Comparison of ENCODE assay signal across 7 mouse cellular contexts in the genomic region with DNA sequence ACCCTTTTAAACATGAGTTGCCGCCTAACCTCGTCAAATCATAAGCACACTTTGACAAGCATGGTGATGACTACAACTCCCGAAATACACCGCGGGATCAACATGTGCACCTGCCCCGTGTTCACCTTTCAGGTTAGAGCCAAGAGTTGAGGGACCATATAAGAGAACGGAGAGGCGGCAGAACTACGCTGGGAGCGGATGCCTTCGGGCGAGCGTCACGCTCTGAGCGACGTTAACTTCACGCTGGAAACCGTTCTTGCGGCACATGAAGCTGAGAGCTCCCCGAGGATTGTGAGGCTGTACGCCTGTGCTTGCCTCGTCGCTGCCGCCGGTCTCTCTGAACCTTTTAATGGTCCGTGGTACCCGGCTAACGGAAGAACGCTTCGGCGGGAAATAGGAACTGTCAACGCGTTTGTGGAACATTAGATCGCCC. TPM values are rescaled to one million over a fixed set of nuclear protein-coding genes. Genes with fewer than 3 reads are reported as not detected.
DNase-seq lines count a peak whose midpoint lies in the region; ATAC-seq and TF ChIP-seq lines count a peak whose summit lies in the region.

No protein-coding gene starts in this region.

- no peaks in the 10 kb centered on the region for H3K9me3 ChIP-seq in embryonic facial prominence, embryonic 10.5 days
- H3K9me3 ChIP-seq in limb, embryonic 11.5 days (ENCODE audit: control insufficient read depth, low read length), result no peaks in the 10 kb centered on the region
- H3K9me3 ChIP-seq in midbrain, embryonic 13.5 days, result no peaks in the 10 kb centered on the region

- peak overlapping the region; percentile 96 for H3K4me3 ChIP-seq in embryonic facial prominence, embryonic 10.5 days
- H3K4me3 ChIP-seq in limb, embryonic 11.5 days (ENCODE audit: low read depth, low read length), result peak overlapping the region; percentile 89
- peak overlapping the region; percentile 81 for H3K4me3 ChIP-seq in midbrain, embryonic 13.5 days (replicated peaks)
- peak overlapping the region; percentile 80 for H3K4me3 ChIP-seq in small intestine, adult 2 months (ENCODE audit: low read depth, low read length)

- H3K4me1 ChIP-seq in embryonic facial prominence, embryonic 10.5 days, result peaks cover 18% of the 10 kb centered on the region
- H3K4me1 ChIP-seq in limb, embryonic 11.5 days (ENCODE audit: control insufficient read depth, insufficient read depth, low read length), result peaks cover 5% of the 10 kb centered on the region; the same call in 1 of the 2 replicates
- H3K4me1 ChIP-seq in midbrain, embryonic 13.5 days (replicated peaks), result peaks cover 29% of the 10 kb centered on the region
- peaks cover 4% of the 10 kb centered on the region; the same call in 1 of the 2 replicates for H3K4me1 ChIP-seq in small intestine, adult 2 months (ENCODE audit: control insufficient read depth, insufficient read depth, insufficient read length, low read length)

- peak overlapping the region; percentile 99 for H3K9ac ChIP-seq in limb, embryonic 11.5 days (ENCODE audit: low read length)
- peak overlapping the region; percentile 76 for H3K9ac ChIP-seq in midbrain, embryonic 13.5 days (replicated peaks)

- H3K36me3 ChIP-seq in embryonic facial prominence, embryonic 10.5 days (replicated peaks), result no peaks in the 10 kb centered on the region
- no peaks in the 10 kb centered on the region for H3K36me3 ChIP-seq in limb, embryonic 11.5 days (ENCODE audit: control insufficient read depth, insufficient read depth, low read length)
- H3K36me3 ChIP-seq in midbrain, embryonic 13.5 days, result no peaks in the 10 kb centered on the region
- no peaks in the 10 kb centered on the region for H3K36me3 ChIP-seq in small intestine, adult 2 months (ENCODE audit: control insufficient read depth, insufficient read depth, low read length)

- H3K27ac ChIP-seq in embryonic facial prominence, embryonic 10.5 days (replicated peaks), result peak overlapping the region; percentile 99
- H3K27ac ChIP-seq in limb, embryonic 11.5 days (replicated peaks; ENCODE audit: low read depth, low read length), result 0 out of 2 replicates have a peak overlapping the region, but pooled peaks have one; percentile 45
- H3K27ac ChIP-seq in midbrain, embryonic 13.5 days, result peak overlapping the region; percentile 77
- H3K27ac ChIP-seq in small intestine, adult 2 months (ENCODE audit: insufficient read depth, low read depth, low read length), result peak overlapping the region; percentile 72

- WGBS in embryonic facial prominence, embryonic 10.5 days, result under 1% methylated on average over 34 of the region's 34 CpGs
- WGBS in limb, embryonic 11.5 days, result under 1% methylated on average over 34 of the region's 34 CpGs
- WGBS in midbrain, embryonic 13.5 days, result under 1% methylated on average over 34 of the region's 34 CpGs
- WGBS in small intestine, adult 2 months, result under 1% methylated on average over 34 of the region's 34 CpGs

- H3K27me3 ChIP-seq in embryonic facial prominence, embryonic 10.5 days (replicated peaks; ENCODE audit: low read depth, poor library complexity, severe bottlenecking), result no peaks in the 10 kb centered on the region
- H3K27me3 ChIP-seq in limb, embryonic 11.5 days (ENCODE audit: control insufficient read depth, insufficient read depth, low read length), result no peaks in the 10 kb centered on the region
- H3K27me3 ChIP-seq in midbrain, embryonic 13.5 days, result no peaks in the 10 kb centered on the region
- no peaks in the 10 kb centered on the region for H3K27me3 ChIP-seq in small intestine, adult 2 months (ENCODE audit: control insufficient read depth, insufficient read depth, low read length)

- peak; percentile 49 for DNase-seq in adrenal gland, postnatal 10 days
- peak; percentile 36 for DNase-seq in embryonic facial prominence, embryonic 10.5 days (ENCODE audit: low spot score)
- peak; percentile 76 for DNase-seq in kidney, adult 18-20 months
- peak; percentile 57 for DNase-seq in limb, embryonic 11.5 days (ENCODE audit: low spot score)

- TF ChIP-seq POLR2A in small intestine, adult 2 months (IDR thresholded peaks at IDR 0.05; ENCODE audit: low read depth, low read length), result no peak

- H3K4me2 ChIP-seq in limb, embryonic 11.5 days (ENCODE audit: low read depth, severe bottlenecking), result peak overlapping the region; percentile 80
- H3K4me2 ChIP-seq in midbrain, embryonic 13.5 days (replicated peaks), result peak overlapping the region; percentile 93

- TF ChIP-seq CTCF in small intestine, adult 2 months (IDR thresholded peaks at IDR 0.05; ENCODE audit: extremely low read depth, insufficient read length, insufficient replicate concordance, low read depth, low read length), result no peak

- ATAC-seq in granulocyte monocyte progenitor cell, adult 5-6 weeks (replicated peaks; ENCODE audit: poor library complexity, severe bottlenecking), result peak; percentile 31
- peak; percentile 27; the same call in 1 of the 2 replicates for ATAC-seq in limb, embryonic 11.5 days (ENCODE audit: insufficient number of reproducible peaks, low FRiP score, low TSS enrichment, low read depth)
- peak; percentile 25 for ATAC-seq in midbrain, embryonic 13.5 days

RNA-seq across cellular contexts. Expression of a gene that starts 0.7 kb away (rescaled TPM):
- 10 to 100 TPM; 77.2 to 85.9 TPM for total RNA-seq in adrenal gland, postnatal 10 days (2021)
- polyA plus RNA-seq in embryonic facial prominence, embryonic 10.5 days (2016; fragmentation: Nextera tagmentation; extraction: Ambion mirVana), result 95.3 and 104 TPM in 2 replicates
- total RNA-seq in granulocyte monocyte progenitor cell, adult 5-6 weeks (2014; fragmentation: Nextera tagmentation), result 52.5 and 72.2 TPM in 2 replicates
- 97.1 and 143 TPM in 2 replicates for total RNA-seq in granulocyte monocyte progenitor cell, adult 5-6 weeks (2017)
- polyA plus RNA-seq in limb, embryonic 11.5 days (2014; fragmentation: Nextera tagmentation; extraction: Ambion mirVana), result 85.0 and 87.2 TPM in 2 replicates
- polyA plus RNA-seq in midbrain, embryonic 13.5 days (2015; fragmentation: Nextera tagmentation; extraction: Ambion mirVana), result 91.4 and 103 TPM in 2 replicates
- 2.6 and 6.4 TPM in 2 replicates for polyA plus RNA-seq in small intestine, adult 2 months (2012; rRNA removed)

RNA-seq across cellular contexts. Expression of a gene that starts 41.4 kb away (rescaled TPM):
- 10 to 100 TPM; 43.3 to 51.5 TPM for total RNA-seq in adrenal gland, postnatal 10 days (2021)
- 48.0 and 49.2 TPM in 2 replicates for polyA plus RNA-seq in embryonic facial prominence, embryonic 10.5 days (2016; fragmentation: Nextera tagmentation; extraction: Ambion mirVana)
- 41.0 and 45.3 TPM in 2 replicates for total RNA-seq in granulocyte monocyte progenitor cell, adult 5-6 weeks (2014; fragmentation: Nextera tagmentation)
- total RNA-seq in granulocyte monocyte progenitor cell, adult 5-6 weeks (2017), result 45.4 and 59.7 TPM in 2 replicates
- 49.9 and 52.8 TPM in 2 replicates for polyA plus RNA-seq in limb, embryonic 11.5 days (2014; fragmentation: Nextera tagmentation; extraction: Ambion mirVana)
- polyA plus RNA-seq in midbrain, embryonic 13.5 days (2015; fragmentation: Nextera tagmentation; extraction: Ambion mirVana), result 26.6 and 30.8 TPM in 2 replicates
- 1.7 and 2.6 TPM in 2 replicates for polyA plus RNA-seq in small intestine, adult 2 months (2012; rRNA removed)

Comparison
In these comparisons a context has a peak if more than half of its experiments do, and no peak if none do; other contexts are left out.
1. Peak in every context shown above with its lines: DNase-seq, ATAC-seq, H3K4me3 ChIP-seq and H3K27ac ChIP-seq.
2. H3K27ac ChIP-seq: peak in every context shown above with its lines; median percentile 99 in embryonic facial prominence, embryonic 10.5 days; 77 in midbrain, embryonic 13.5 days; 72 in small intestine, adult 2 months; 45 in limb, embryonic 11.5 days.
3. RNA of a gene that starts 0.7 kb away (polyA plus RNA-seq): 95.3 to 104 TPM in embryonic facial prominence, embryonic 10.5 days, 91.4 to 103 TPM in midbrain, embryonic 13.5 days and 85.0 to 87.2 TPM in limb, embryonic 11.5 days; 2.6 to 6.4 TPM in small intestine, adult 2 months; every median in the first group is over 10 times any median in the second.